Mouse (Mus musculus): ENCODE results near the gene Ppp1r13l.
A peak's percentile ranks its signal among the peaks of the same experiment; 100 is the strongest.

The Ppp1r13l gene

GRCm38 (mm10) chr7:19413525-19413924 is 54.0 kb downstream of the Ppp1r13l start:
- no peak for DNase-seq (ENCODE audit: low spot score in 2 of 2)

GRCm38 (mm10) chr7:19416590-19416989 is 57.0 kb downstream of the Ppp1r13l start:
- no peak for DNase-seq (ENCODE audit: low spot score in 2 of 2)

GRCm38 (mm10) chr7:19420121-19420520 is 60.6 kb downstream of the Ppp1r13l start:
- DNase-seq (ENCODE audit: low spot score in 2 of 2) = no peak

- peak; percentile 55 to 83 for DNase-seq (ENCODE audit: low spot score in 2 of 2)
Observed at GRCm38 (mm10) chr7:19420821-19421636, 61.5 kb downstream of the Ppp1r13l start.

GRCm38 (mm10) chr7:19423083-19423482 is 63.5 kb downstream of the Ppp1r13l start:
- DNase-seq (ENCODE audit: low spot score in 2 of 2) = no peak

GRCm38 (mm10) chr7:19424051-19424450 is 64.5 kb downstream of the Ppp1r13l start:
- DNase-seq (ENCODE audit: low spot score in 2 of 2) = no peak

GRCm38 (mm10) chr7:19426349-19426748 is 66.8 kb downstream of the Ppp1r13l start:
- no peak for DNase-seq (ENCODE audit: low spot score in 2 of 2)

GRCm38 (mm10) chr7:19426888-19427287 is 67.3 kb downstream of the Ppp1r13l start:
- no peak for DNase-seq (ENCODE audit: low spot score in 2 of 2)
